12 mouse cellular contexts compared by ENCODE assay signal in the genomic region with DNA sequence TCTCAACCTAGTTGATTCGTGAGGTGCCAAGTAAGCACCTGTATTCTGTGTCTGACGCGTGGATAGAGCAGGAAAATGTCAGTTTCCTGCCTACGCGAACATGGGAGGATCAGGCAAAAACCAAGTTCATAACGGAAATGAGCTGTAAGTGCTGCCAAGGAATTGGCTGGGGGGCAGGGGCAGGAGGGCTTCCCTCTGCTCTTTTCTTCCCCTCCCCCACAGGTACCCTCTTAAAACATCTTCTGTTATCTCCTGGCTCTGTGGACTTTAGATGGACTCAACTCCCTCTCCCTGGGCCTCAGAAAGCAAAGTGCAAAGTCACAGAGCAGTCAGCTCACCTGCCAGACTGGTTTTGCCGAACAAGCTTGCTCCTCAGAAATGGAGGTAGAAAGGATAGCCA. TPM values are rescaled to one million over a fixed set of nuclear protein-coding genes. Genes with fewer than 3 reads are reported as not detected.
DNase-seq lines count a peak whose midpoint lies in the region; ATAC-seq and TF ChIP-seq lines count a peak whose summit lies in the region.
"Had no signal": no experiment of that assay in that cellular context is flagged by ENCODE, and none has a peak within 500 bp of the region (broad histone marks: within the 10 kb centered on the region; RNA-seq: fewer than 3 reads in every experiment).

No protein-coding gene starts in this region.

- peak overlapping the region; percentile 93 for H3K27ac ChIP-seq in intestine, embryonic 15.5 days
- peak overlapping the region; percentile 57 for H3K27ac ChIP-seq in liver, embryonic 13.5 days
- H3K27ac ChIP-seq in hindbrain, embryonic 13.5 days = no peak overlapping the region
- H3K27ac ChIP-seq in heart, adult 2 months = no peak overlapping the region; the same call in 1 of the 2 replicates

- ATAC-seq in intestine, embryonic 15.5 days = peak; percentile 65
- ATAC-seq in liver, embryonic 13.5 days (ENCODE audit: low read depth) = no peak
- no peak for ATAC-seq in hindbrain, embryonic 13.5 days (ENCODE audit: low FRiP score)

- no peaks in the 10 kb centered on the region for H3K79me2 ChIP-seq in heart, adult 2 months (replicated peaks; ENCODE audit: control insufficient read depth, insufficient read depth, low read length)

- H3K9ac ChIP-seq in intestine, embryonic 15.5 days = no peak overlapping the region
- H3K9ac ChIP-seq in liver, embryonic 13.5 days = peak overlapping the region; percentile 26; the same call in 1 of the 2 replicates
- no peak overlapping the region for H3K9ac ChIP-seq in hindbrain, embryonic 13.5 days
- no peak overlapping the region for H3K9ac ChIP-seq in heart, adult 2 months (ENCODE audit: low read depth, low read length)

- 0 out of 2 replicates have a peak, but pooled peaks cover 9% of the 10 kb centered on the region for H3K4me1 ChIP-seq in intestine, embryonic 15.5 days (replicated peaks)
- H3K4me1 ChIP-seq in liver, embryonic 13.5 days (replicated peaks) = peaks cover 57% of the 10 kb centered on the region
- H3K4me1 ChIP-seq in hindbrain, embryonic 13.5 days (replicated peaks) = peaks cover 11% of the 10 kb centered on the region
- H3K4me1 ChIP-seq in heart, adult 2 months (ENCODE audit: control insufficient read depth, insufficient read depth, low read length) = peaks cover 4% of the 10 kb centered on the region; the same call in 1 of the 2 replicates

- TF ChIP-seq EP300 in heart, adult 2 months (IDR thresholded peaks at IDR 0.05; ENCODE audit: insufficient read depth, low read depth, low read length) = no peak

- TF ChIP-seq POLR2A in heart, adult 2 months (IDR thresholded peaks at IDR 0.05; ENCODE audit: insufficient read depth, low read depth, low read length) = no peak

- 45% methylated on average over 7 of the region's 7 CpGs for WGBS in intestine, embryonic 15.5 days
- WGBS in liver, embryonic 13.5 days (ENCODE audit: insufficient replicate concordance) = 59% methylated on average over 7 of the region's 7 CpGs
- 77% methylated on average over 7 of the region's 7 CpGs for WGBS in hindbrain, embryonic 13.5 days
- WGBS in heart, adult 2 months = 59% methylated on average over 7 of the region's 7 CpGs

- peaks cover 20% of the 10 kb centered on the region for H3K36me3 ChIP-seq in intestine, embryonic 15.5 days
- H3K36me3 ChIP-seq in liver, embryonic 13.5 days = peaks cover 22% of the 10 kb centered on the region
- H3K36me3 ChIP-seq in hindbrain, embryonic 13.5 days = peaks cover 25% of the 10 kb centered on the region
- no peaks in the 10 kb centered on the region for H3K36me3 ChIP-seq in heart, adult 2 months (ENCODE audit: control insufficient read depth, insufficient read depth, low read length)

- intact Hi-C loops in heart, adult 2 months (cut with DNase I) = loop anchor here (2.0 to 5.0 kb wide), 2 partner anchors 14 to 96 kb away; a partner anchor contains a TSS

- TF ChIP-seq CTCF in heart, adult 2 months (IDR thresholded peaks at IDR 0.05) = no peak

- H3K27me3 ChIP-seq in intestine, embryonic 15.5 days (replicated peaks) = no peaks in the 10 kb centered on the region
- no peaks in the 10 kb centered on the region for H3K27me3 ChIP-seq in liver, embryonic 13.5 days
- H3K27me3 ChIP-seq in hindbrain, embryonic 13.5 days = no peaks in the 10 kb centered on the region
- no peaks in the 10 kb centered on the region for H3K27me3 ChIP-seq in heart, adult 2 months (ENCODE audit: control insufficient read depth, insufficient read depth, low read length)
- H3K27me3 ChIP-seq: CH12.LX; forebrain, embryonic 15.5 days had no signal

- peak; percentile 91 for DNase-seq in heart, adult 11 months
- DNase-seq in heart, adult 18-20 months = no peak
- peak; percentile 41 for DNase-seq in CD4-positive, CD25-positive, alpha-beta regulatory T cell, adult 2 months (ENCODE audit: low read depth, low spot score)
- DNase-seq in liver, embryonic 13.5 days = no peak
- DNase-seq in layer of hippocampus, postnatal 10 days (ENCODE audit: low spot score in 2 of 2) = no peak
- DNase-seq in heart, adult 2 months = no peak
- DNase-seq: cerebellum, postnatal 14 days had no signal

- H3K4me2 ChIP-seq in intestine, embryonic 15.5 days (replicated peaks) = peak overlapping the region; percentile 72
- H3K4me2 ChIP-seq in liver, embryonic 13.5 days = peak overlapping the region; percentile 85
- no peak overlapping the region for H3K4me2 ChIP-seq in hindbrain, embryonic 13.5 days

- no peak overlapping the region; the same call in 1 of the 2 replicates for H3K4me3 ChIP-seq in intestine, embryonic 15.5 days (replicated peaks)
- H3K4me3 ChIP-seq in liver, embryonic 13.5 days (replicated peaks) = no peak overlapping the region
- no peak overlapping the region for H3K4me3 ChIP-seq in hindbrain, embryonic 13.5 days
- H3K4me3 ChIP-seq in heart, adult 2 months = no peak overlapping the region

- H3K9me3 ChIP-seq in intestine, embryonic 15.5 days = no peaks in the 10 kb centered on the region
- no peaks in the 10 kb centered on the region for H3K9me3 ChIP-seq in liver, embryonic 13.5 days (replicated peaks)
- H3K9me3 ChIP-seq in hindbrain, embryonic 13.5 days = no peaks in the 10 kb centered on the region
- H3K9me3 ChIP-seq: forebrain, embryonic 15.5 days; midbrain, embryonic 10.5 days had no signal

RNA-seq across cellular contexts. Expression of a gene that starts 0.3 kb away (rescaled TPM):
- 1 to 10 TPM; 3.4 to 4.0 TPM for total RNA-seq in heart, adult 18-20 months (2021)
- polyA plus RNA-seq in intestine, embryonic 15.5 days (2015; fragmentation: Nextera tagmentation; extraction: Ambion mirVana) = 61.6 and 76.4 TPM in 2 replicates
- polyA plus RNA-seq in liver, embryonic 13.5 days (2015; fragmentation: Nextera tagmentation; extraction: Ambion mirVana) = 6.3 and 7.1 TPM in 2 replicates
- 1 to 10 TPM; 7.1 to 9.4 TPM for total RNA-seq in layer of hippocampus, postnatal 10 days (2021)
- 13.3 and 15.5 TPM in 2 replicates for polyA plus RNA-seq in hindbrain, embryonic 13.5 days (2015; fragmentation: Nextera tagmentation; extraction: Ambion mirVana)
- total RNA-seq in heart, adult 2 months (2021) = 1 to 10 TPM; 3.9 to 4.0 TPM
- polyA plus RNA-seq in heart, adult 2 months (2012; rRNA removed) = 9.0 and 11.2 TPM in 2 replicates

RNA-seq across cellular contexts. Expression of a gene that starts 16.7 kb away (rescaled TPM):
- total RNA-seq in heart, adult 18-20 months (2021) = 10 to 100 TPM; 75.4 to 87.1 TPM
- polyA plus RNA-seq in intestine, embryonic 15.5 days (2015; fragmentation: Nextera tagmentation; extraction: Ambion mirVana) = 156 and 161 TPM in 2 replicates
- polyA plus RNA-seq in liver, embryonic 13.5 days (2015; fragmentation: Nextera tagmentation; extraction: Ambion mirVana) = 616 and 657 TPM in 2 replicates
- 10 to 100 TPM; 27.7 to 28.0 TPM for total RNA-seq in layer of hippocampus, postnatal 10 days (2021)
- polyA plus RNA-seq in hindbrain, embryonic 13.5 days (2015; fragmentation: Nextera tagmentation; extraction: Ambion mirVana) = 64.2 and 66.1 TPM in 2 replicates
- total RNA-seq in heart, adult 2 months (2021) = 10 to 100 TPM; 65.6 to 70.8 TPM
- polyA plus RNA-seq in heart, adult 2 months (2012; rRNA removed) = 123 and 126 TPM in 2 replicates

RNA-seq across cellular contexts. Expression of a gene that starts 21.9 kb away (rescaled TPM):
- 10 to 100 TPM; 17.7 to 19.5 TPM for total RNA-seq in heart, adult 18-20 months (2021)
- 70.5 and 71.5 TPM in 2 replicates for polyA plus RNA-seq in intestine, embryonic 15.5 days (2015; fragmentation: Nextera tagmentation; extraction: Ambion mirVana)
- 77.3 and 81.0 TPM in 2 replicates for polyA plus RNA-seq in liver, embryonic 13.5 days (2015; fragmentation: Nextera tagmentation; extraction: Ambion mirVana)
- total RNA-seq in layer of hippocampus, postnatal 10 days (2021) = 10 to 100 TPM; 29.4 to 30.5 TPM
- 68.2 and 70.3 TPM in 2 replicates for polyA plus RNA-seq in hindbrain, embryonic 13.5 days (2015; fragmentation: Nextera tagmentation; extraction: Ambion mirVana)
- total RNA-seq in heart, adult 2 months (2021) = 10 to 100 TPM; 16.1 to 19.1 TPM
- 10.5 and 18.0 TPM in 2 replicates for polyA plus RNA-seq in heart, adult 2 months (2012; rRNA removed)

RNA-seq across cellular contexts. Expression of a gene that starts 22.2 kb away (rescaled TPM):
- not detected for total RNA-seq in heart, adult 18-20 months (2021)
- polyA plus RNA-seq in intestine, embryonic 15.5 days (2015; fragmentation: Nextera tagmentation; extraction: Ambion mirVana) = 0.15 and 0.43 TPM in 2 replicates
- polyA plus RNA-seq in liver, embryonic 13.5 days (2015; fragmentation: Nextera tagmentation; extraction: Ambion mirVana) = 0.14 and 0.23 TPM in 2 replicates
- total RNA-seq in layer of hippocampus, postnatal 10 days (2021) = under 1 TPM; 0.18 to 0.46 TPM
- polyA plus RNA-seq in hindbrain, embryonic 13.5 days (2015; fragmentation: Nextera tagmentation; extraction: Ambion mirVana) = 0.55 and 0.82 TPM in 2 replicates
- total RNA-seq in heart, adult 2 months (2021) = not detected
- polyA plus RNA-seq in heart, adult 2 months (2012; rRNA removed) = not detected in 2 replicates

RNA-seq across cellular contexts. Expression of a gene that starts 23.1 kb away (rescaled TPM):
- total RNA-seq in heart, adult 18-20 months (2021) = under 1 TPM in 1 of 2 experiments, not detected in 1; 0.23 TPM
- 31.7 and 33.2 TPM in 2 replicates for polyA plus RNA-seq in intestine, embryonic 15.5 days (2015; fragmentation: Nextera tagmentation; extraction: Ambion mirVana)
- 0.20 and 0.34 TPM in 2 replicates for polyA plus RNA-seq in liver, embryonic 13.5 days (2015; fragmentation: Nextera tagmentation; extraction: Ambion mirVana)
- 1 to 10 TPM in 1 of 2 experiments, under 1 TPM in 1; 0.62 to 1.1 TPM for total RNA-seq in layer of hippocampus, postnatal 10 days (2021)
- polyA plus RNA-seq in hindbrain, embryonic 13.5 days (2015; fragmentation: Nextera tagmentation; extraction: Ambion mirVana) = 0.43 and 0.95 TPM in 2 replicates
- under 1 TPM; 0.09 to 0.13 TPM for total RNA-seq in heart, adult 2 months (2021)
- 0.41 and 1.2 TPM in 2 replicates for polyA plus RNA-seq in heart, adult 2 months (2012; rRNA removed)

Comparison
In these comparisons a context has a peak if more than half of its experiments do, and no peak if none do; other contexts are left out.
1. DNase-seq: peak in heart, adult 11 months (single experiment) and CD4-positive, CD25-positive, alpha-beta regulatory T cell, adult 2 months (single experiment); none in heart, adult 18-20 months (0 of 2), liver, embryonic 13.5 days (single experiment), layer of hippocampus, postnatal 10 days (0 of 2) and heart, adult 2 months (0 of 2).
2. H3K27ac ChIP-seq: peak in intestine, embryonic 15.5 days (single experiment) and liver, embryonic 13.5 days (single experiment); none in hindbrain, embryonic 13.5 days (single experiment) and heart, adult 2 months (single experiment).